Mouse (Mus musculus): Measurements from ENCODE around the gene Plek. TPM values are rescaled to one million over a fixed set of nuclear protein-coding genes. Genes with fewer than 3 reads are reported as not detected.

The Plek gene
- polyA plus RNA-seq, 1 experiment from 2014 or later, result 2.9 TPM

DNA sequence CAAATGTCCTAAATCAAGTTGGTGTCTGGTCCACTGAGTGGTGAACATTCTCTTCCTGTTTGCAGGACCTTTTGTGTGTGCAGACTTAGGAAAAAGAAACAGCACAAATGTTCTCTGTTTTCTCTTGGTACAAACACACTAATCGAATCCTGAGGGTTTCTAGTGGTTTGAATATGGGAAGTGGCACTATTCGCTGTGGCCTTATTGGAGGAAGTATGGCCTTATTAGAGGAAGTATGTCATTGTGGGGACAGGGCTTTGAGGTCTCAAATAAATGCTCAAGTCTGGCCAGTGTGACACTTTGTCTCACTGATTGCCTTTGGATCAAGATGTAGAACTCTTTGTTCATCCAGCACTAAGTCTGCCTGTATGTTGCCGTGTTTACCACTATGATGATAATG lies 120.0 kb downstream of the Plek start:
- Histone ChIP-seq H3K4me1 (no peaks in the 10 kb centered on the region), H3K27ac (no peak overlapping the region), H3K4me2 (no peak overlapping the region), H3K27me3 (no peaks in the 10 kb centered on the region), H3K4me3 (replicated peaks) (no peak overlapping the region), H3K9ac (no peak overlapping the region), H3K9me3 (replicated peaks) (no peaks in the 10 kb centered on the region), H3K36me3 (no peaks in the 10 kb centered on the region)
- WGBS, result 92% methylated on average over 3 of the region's 3 CpGs
- ATAC-seq (replicated peaks; ENCODE audit: low FRiP score), result no peak

Other genes starting within 250 kb of the Plek start
- gene Fbxo48, start 101.0 kb downstream of the Plek start, polyA plus RNA-seq (2015; fragmentation: Nextera tagmentation; extraction: Ambion mirVana), result 1.3 and 1.4 TPM in 2 replicates
- gene Cnrip1, start 795 bp downstream of the Plek start, polyA plus RNA-seq (2015; fragmentation: Nextera tagmentation; extraction: Ambion mirVana), result 30.0 and 34.2 TPM in 2 replicates
- gene Ppp3r1, start 106.9 kb upstream of the Plek start, polyA plus RNA-seq (2015; fragmentation: Nextera tagmentation; extraction: Ambion mirVana), result 85.3 and 92.1 TPM in 2 replicates
- 27.5 and 27.6 TPM in 2 replicates for gene Wdr92, start 129.7 kb upstream of the Plek start, polyA plus RNA-seq (2015; fragmentation: Nextera tagmentation; extraction: Ambion mirVana)
- 74.7 and 82.4 TPM in 2 replicates for gene Pno1, start 159.2 kb upstream of the Plek start, polyA plus RNA-seq (2015; fragmentation: Nextera tagmentation; extraction: Ambion mirVana)
- gene C1d, start 205.2 kb upstream of the Plek start, polyA plus RNA-seq (2015; fragmentation: Nextera tagmentation; extraction: Ambion mirVana), result 95.0 and 102 TPM in 2 replicates

All from kidney, embryonic 15.5 days (tissue).